13 mouse cellular contexts compared by ENCODE assay signal in the genomic region with DNA sequence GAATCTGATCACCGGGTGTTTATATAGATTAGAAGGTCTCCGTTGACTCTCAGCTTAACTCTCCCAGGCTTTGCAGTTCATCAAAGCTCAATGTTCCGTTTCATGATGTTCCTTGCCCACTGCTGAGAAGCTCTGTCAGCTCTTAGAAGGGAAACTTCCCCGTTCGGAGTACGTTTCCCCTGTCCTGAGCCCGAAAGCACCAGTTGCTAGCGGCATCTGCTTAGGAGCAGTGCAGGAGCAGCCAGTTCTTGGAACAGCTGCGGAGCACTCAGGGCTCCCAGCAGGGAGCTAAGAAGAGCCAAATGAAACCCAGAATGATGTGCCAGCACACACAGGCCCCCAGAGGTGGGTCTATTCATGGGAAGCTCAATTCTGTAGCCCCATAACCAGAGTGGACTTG. TPM values are rescaled to one million over a fixed set of nuclear protein-coding genes. Genes with fewer than 3 reads are reported as not detected.
DNase-seq lines count a peak whose midpoint lies in the region; ATAC-seq lines count a peak whose summit lies in the region.
"Had no signal": no experiment of that assay in that cellular context is flagged by ENCODE, and none has a peak within 500 bp of the region (broad histone marks: within the 10 kb centered on the region; RNA-seq: fewer than 3 reads in every experiment).

No protein-coding gene starts in this region.

- peaks cover 8% of the 10 kb centered on the region; the same call in 1 of the 2 replicates for H3K4me1 ChIP-seq in kidney, embryonic 15.5 days
- no peaks in the 10 kb centered on the region for H3K4me1 ChIP-seq in kidney, embryonic 16.5 days (ENCODE audit: insufficient read depth, low read length)
- peaks cover 3% of the 10 kb centered on the region; the same call in 1 of the 2 replicates for H3K4me1 ChIP-seq in brown adipose tissue, adult 24 weeks (ENCODE audit: control insufficient read depth, insufficient read depth, insufficient read length, low read length)
- H3K4me1 ChIP-seq: midbrain, embryonic 13.5 days had no signal

- WGBS in kidney, embryonic 15.5 days, result 59% methylated on average over 9 of the region's 9 CpGs
- 59% methylated on average over 9 of the region's 9 CpGs for WGBS in kidney, embryonic 16.5 days
- WGBS in macrophage (ENCODE audit: missing documents), result 81% methylated on average over 9 of the region's 9 CpGs

- H3K36me3 ChIP-seq in kidney, embryonic 15.5 days, result no peaks in the 10 kb centered on the region
- H3K36me3 ChIP-seq in kidney, embryonic 16.5 days (ENCODE audit: insufficient read depth, low read length), result no peaks in the 10 kb centered on the region
- no peaks in the 10 kb centered on the region for H3K36me3 ChIP-seq in macrophage (ENCODE audit: inconsistent target)
- H3K36me3 ChIP-seq: midbrain, embryonic 13.5 days had no signal

- H3K4me3 ChIP-seq in kidney, embryonic 15.5 days (replicated peaks), result no peak overlapping the region
- no peak overlapping the region for H3K4me3 ChIP-seq in kidney, embryonic 16.5 days (ENCODE audit: low read length)
- no peak overlapping the region for H3K4me3 ChIP-seq in brown adipose tissue, adult 24 weeks (ENCODE audit: insufficient read depth, low read depth, low read length)
- no peak overlapping the region for H3K4me3 ChIP-seq in macrophage (ENCODE audit: inconsistent target)
- H3K4me3 ChIP-seq: midbrain, embryonic 13.5 days had no signal

- no peak overlapping the region for H3K9ac ChIP-seq in kidney, embryonic 15.5 days
- H3K9ac ChIP-seq in kidney, embryonic 16.5 days (replicated peaks; ENCODE audit: low read length), result no peak overlapping the region
- H3K9ac ChIP-seq: liver, embryonic 14.5 days; midbrain, embryonic 13.5 days had no signal

- H3K9me3 ChIP-seq in kidney, embryonic 15.5 days (replicated peaks), result no peaks in the 10 kb centered on the region
- H3K9me3 ChIP-seq in kidney, embryonic 16.5 days (ENCODE audit: low read length), result no peaks in the 10 kb centered on the region
- H3K9me3 ChIP-seq: midbrain, embryonic 13.5 days had no signal

- H3K79me2 ChIP-seq in macrophage (ENCODE audit: inconsistent target), result no peaks in the 10 kb centered on the region

- no peak for ATAC-seq in kidney, embryonic 15.5 days (replicated peaks; ENCODE audit: low FRiP score)
- no peak for ATAC-seq in kidney, embryonic 16.5 days (ENCODE audit: low FRiP score, low TSS enrichment)
- ATAC-seq: midbrain, embryonic 13.5 days had no signal

- no peak overlapping the region for H3K4me2 ChIP-seq in kidney, embryonic 15.5 days
- H3K4me2 ChIP-seq in kidney, embryonic 16.5 days (replicated peaks; ENCODE audit: low read depth, low read length), result no peak overlapping the region
- H3K4me2 ChIP-seq: midbrain, embryonic 13.5 days had no signal

- peak; percentile 26 for DNase-seq in ZHBTc4 (ENCODE audit: low read depth, low spot score)
- no peak for DNase-seq in right cerebral cortex, postnatal 25 days
- DNase-seq in thymus, postnatal 36 days, result no peak
- DNase-seq: cerebellum, postnatal 25 days; kidney, adult 9 months; thymus, postnatal 14 days had no signal

- no peaks in the 10 kb centered on the region for H3K27me3 ChIP-seq in kidney, embryonic 15.5 days
- no peaks in the 10 kb centered on the region for H3K27me3 ChIP-seq in kidney, embryonic 16.5 days (ENCODE audit: insufficient read depth, low read length)
- H3K27me3 ChIP-seq: CH12.LX; midbrain, embryonic 13.5 days had no signal

- peak overlapping the region; percentile 32; the same call in 1 of the 2 replicates for H3K27ac ChIP-seq in kidney, embryonic 15.5 days
- H3K27ac ChIP-seq in kidney, embryonic 16.5 days (ENCODE audit: low read length), result no peak overlapping the region
- H3K27ac ChIP-seq in brown adipose tissue, adult 24 weeks (replicated peaks; ENCODE audit: low read depth, low read length), result peak overlapping the region; percentile 72
- peak overlapping the region; percentile 85 for H3K27ac ChIP-seq in macrophage
- H3K27ac ChIP-seq: liver, embryonic 14.5 days; midbrain, embryonic 13.5 days had no signal

RNA-seq across cellular contexts. Expression of a gene that starts 15.0 kb away (rescaled TPM):
- 33.1 and 36.7 TPM in 2 replicates for polyA plus RNA-seq in kidney, embryonic 15.5 days (2015; fragmentation: Nextera tagmentation; extraction: Ambion mirVana)
- 33.1 and 35.6 TPM in 2 replicates for polyA plus RNA-seq in kidney, embryonic 16.5 days (2015; fragmentation: Nextera tagmentation; extraction: Ambion mirVana)
- 10.1 and 13.3 TPM in 2 replicates for polyA plus RNA-seq in brown adipose tissue, adult 24 weeks (2012; ENCODE audit: insufficient read depth, insufficient read length, missing spikeins)
- 100 to 1,000 TPM in 25 of 26 experiments, 10 to 100 TPM in 1; 85.3 to 805 (median 258) TPM for total RNA-seq in macrophage (2018; cell fraction: chromatin; rRNA removed)
- 100 to 1,000 TPM in 6 of 26 experiments, 10 to 100 TPM in 20; 45.2 to 178 (median 60.2) TPM for total RNA-seq in macrophage (2018; cell fraction: cytosol; rRNA removed)
- 100 to 1,000 TPM; 101 to 429 (median 216) TPM for total RNA-seq in macrophage (2018; cell fraction: nucleus; rRNA removed)
- polyA plus RNA-seq in macrophage (2018), result 31.2 to 90.6 TPM (median 32.9 TPM) in 3 replicates
